Mouse (Mus musculus): ENCODE measurements around the gene Rpl10.

Gene Rpl10

DNA sequence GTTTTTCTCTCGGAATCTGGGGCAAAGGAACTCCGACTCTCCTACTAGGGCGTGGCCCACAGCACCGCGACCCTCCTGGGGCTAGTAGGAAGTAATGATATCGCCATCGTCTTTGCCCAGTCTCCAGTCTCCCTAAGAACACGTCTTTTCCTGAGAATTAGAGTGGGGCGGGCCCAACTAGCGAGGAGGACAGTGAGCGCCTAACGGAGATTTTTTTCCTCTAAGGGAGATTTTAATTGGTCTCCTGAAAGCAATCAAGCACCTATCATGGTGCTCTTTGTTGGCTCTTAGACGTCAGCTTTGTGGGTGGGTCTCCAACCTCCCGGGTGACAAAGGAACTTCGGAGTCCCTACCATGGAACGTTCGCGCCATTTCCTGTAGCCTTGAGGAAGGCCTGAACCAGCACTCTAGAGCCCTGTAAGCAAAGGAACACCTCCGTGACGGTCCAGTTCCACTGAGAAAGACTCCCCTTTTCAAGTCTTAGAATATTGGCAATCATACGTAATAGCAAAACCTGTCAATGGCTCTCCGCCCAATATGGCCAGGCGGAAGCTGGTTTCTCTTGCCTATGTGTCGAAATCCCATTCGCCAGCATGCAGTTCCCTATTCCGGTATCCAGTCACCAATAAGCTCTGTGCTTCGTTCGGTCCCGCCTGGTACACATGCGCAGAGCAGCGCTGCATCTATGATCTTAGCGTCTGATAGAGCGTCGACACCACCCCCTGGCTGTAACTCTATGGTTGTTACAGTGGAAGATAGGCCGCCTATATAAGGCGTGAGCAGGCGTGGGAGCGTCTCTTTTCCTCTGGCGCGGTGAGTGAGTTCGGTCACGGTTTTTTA, at the start of gene Rpl10:
Gene Rpl10, plus strand, starts transcription at position 751 of the 840 bp plus-strand sequence.
- peak; percentile 90 for DNase-seq

DNA sequence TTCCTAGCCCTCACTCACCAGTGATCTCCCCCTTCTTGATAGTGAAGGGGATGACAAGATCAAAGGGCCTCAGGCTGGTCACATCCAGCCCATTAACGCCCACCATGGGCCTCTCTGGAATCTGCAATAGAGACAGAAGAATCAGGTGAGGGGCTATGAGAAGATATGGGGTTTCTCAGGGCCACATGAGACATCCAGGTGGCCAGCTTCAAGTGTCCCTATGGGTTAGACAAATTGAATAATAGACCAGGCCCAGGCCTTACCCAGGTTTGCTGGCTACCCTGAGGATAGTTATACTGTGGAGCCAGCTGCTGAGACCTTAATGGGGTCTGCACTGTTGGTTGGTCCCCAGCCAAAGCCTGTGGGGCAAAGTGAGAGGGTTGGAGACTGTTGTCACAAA, 40.6 kb upstream of the Rpl10 start:
- DNase-seq: no peak

DNA sequence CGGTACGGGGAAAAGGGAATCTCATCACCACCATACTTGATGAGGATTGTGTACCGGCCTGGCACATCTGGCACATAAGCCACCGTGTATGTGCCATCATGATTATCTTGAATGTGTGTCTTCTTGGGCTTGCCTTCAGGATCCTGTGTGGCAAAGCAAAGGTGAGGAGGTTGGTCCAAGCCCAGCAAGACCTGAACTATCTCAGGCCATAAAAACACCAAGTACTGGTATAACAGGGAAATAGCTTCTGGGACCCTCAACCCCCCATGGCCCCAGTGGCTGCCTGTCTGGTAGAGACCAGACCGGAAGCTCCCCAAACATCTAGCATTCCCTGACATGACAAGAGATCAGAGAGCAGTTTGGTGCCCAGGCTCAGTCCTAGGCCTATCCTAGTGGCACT, 37.4 kb upstream of the Rpl10 start:
- DNase-seq: no peak

DNA sequence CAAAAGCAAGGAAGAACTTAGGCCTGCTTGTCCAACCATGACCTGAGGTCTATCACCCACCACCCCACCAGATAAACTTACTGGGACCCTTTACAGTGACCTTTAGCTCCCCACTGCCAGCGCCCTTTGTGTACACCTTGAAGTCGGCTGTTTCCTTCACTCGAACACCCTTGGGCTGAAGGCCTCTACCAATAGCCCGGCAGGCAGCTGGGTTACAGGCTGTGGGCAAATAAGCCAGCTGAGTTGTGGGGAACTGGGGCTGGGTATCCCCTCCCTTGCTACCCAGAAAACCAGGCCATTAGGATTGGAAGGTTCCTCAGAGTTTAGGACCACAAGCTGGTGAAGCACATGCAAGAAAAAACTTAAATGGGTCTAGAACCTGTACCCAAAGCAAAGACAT, 30.3 kb upstream of the Rpl10 start:
- DNase-seq: no peak

DNA sequence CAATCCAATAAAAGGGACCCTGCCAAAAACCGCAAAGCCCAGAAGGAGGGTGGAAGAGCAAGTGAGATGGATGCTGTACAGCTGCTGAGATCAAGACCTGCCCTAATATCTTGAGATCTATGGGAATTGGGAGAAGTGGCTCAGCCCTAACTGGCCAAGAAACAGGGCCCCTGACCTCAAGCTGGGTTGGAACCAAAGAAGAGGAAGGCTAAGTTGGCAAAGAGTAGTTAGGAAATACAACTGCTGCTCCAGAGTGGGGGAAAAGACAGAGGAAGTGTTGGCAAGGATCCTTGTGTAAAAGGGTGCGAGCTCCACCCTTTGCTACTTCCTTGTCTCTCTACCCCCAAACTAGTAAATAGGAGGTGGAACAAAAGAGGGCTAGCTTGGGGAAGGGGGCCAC, 27.2 kb upstream of the Rpl10 start:
- DNase-seq: no peak

DNA sequence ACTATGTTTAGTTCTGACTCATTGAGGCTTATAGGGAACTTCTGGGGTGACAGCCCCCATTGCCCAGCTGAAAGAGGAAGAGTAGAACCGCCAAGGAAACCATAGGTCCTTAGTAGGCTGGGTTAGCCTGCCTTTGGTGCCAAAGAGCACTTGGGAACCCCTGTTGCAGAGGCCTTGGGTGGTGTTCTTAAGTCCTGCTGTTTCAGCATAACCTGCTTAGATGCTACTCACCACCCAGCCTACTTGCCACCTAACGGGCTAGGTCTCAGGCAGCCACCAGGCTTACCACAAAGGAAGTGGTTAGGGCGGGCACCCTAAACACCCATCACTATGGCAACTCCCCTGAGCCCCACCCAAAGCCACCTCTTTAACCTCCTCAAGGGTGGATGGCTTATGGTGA, 26.8 kb upstream of the Rpl10 start:
- no peak for DNase-seq

DNA sequence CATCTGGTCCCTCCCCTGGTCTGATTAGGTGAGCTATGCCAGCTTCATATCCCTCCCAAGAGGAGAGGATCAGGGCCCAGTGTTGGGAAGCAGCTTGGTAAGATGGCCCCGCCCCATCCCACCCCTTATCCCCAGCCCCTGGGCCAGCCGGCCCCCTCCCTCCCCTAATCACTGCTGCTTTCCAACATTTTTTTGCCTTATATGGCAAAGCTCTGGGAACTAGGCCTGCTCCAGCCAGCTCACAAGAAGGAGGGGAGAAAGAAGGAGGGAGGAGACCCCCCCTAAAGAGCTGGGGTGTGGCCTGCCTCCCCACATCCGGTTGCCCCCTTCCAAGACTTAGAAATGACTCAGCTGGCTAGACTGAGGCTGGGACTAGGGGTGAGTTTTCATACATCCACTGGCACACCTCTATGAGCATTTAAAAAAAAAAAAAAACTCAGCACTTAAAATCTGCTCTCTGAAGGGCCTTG, 26.0 kb upstream of the Rpl10 start:
- peak; percentile 77 for DNase-seq

DNA sequence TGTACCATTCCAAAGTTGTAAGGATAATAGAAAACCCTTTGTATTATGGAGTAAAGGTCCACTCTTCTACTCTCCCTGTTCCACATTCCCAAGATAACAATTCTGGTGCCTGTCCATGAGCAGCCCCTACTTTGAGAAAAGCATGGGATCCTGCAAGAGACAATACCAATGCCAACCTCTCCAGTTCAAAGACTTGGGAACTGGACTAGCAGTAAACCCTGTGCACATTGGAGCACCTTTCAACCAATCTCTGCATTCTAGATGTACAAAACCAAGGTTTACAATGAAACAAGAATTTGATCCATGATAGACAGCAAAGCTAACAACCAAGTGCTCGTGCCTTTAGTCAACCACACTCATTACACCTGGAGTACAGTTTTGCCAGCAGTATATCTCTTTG, 25.5 kb upstream of the Rpl10 start:
- no peak for DNase-seq

DNA sequence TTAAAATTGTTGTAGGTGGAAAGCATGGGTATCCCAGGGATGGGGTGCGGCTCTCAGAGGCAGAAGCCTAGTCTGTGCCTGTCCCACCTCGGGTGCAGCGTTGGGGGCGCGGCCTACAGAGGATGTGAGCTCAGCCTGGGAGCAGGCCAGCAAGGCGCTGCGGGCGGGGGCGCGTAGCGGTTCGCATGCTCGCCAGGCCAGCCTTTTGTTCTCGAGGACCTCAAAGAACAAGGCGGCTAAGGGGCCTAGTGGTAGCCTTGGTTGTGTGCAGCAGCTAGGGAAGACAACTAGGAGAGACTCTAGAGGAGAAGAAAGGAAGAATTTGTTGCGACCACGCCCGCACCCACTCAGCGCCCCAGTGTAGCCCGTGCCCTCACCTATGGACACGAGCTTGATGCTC, 24.9 kb upstream of the Rpl10 start:
- DNase-seq: peak; percentile 82

DNA sequence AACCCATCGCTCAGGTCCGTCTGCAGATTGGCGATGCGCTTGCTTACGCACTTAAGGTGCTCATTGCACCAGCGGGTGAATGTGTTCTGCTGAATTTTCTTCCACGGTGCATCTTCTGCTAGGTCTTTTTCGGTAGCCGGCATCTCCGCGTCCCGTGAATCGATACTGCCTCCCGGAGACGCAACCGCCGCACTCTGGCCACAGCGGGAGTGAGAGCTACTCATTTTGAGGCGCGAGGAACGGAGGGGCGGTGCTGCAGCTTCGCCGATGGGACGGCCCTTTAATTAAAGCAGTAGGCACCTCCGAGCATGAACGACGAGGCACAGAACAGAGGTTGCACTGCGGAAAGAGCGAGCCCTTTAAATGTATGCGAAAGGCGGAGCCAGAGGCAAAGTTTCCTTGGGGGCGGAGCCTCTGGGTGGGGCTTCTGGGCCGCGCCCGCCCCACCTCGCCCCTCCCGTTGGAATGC, 24.4 kb upstream of the Rpl10 start:
- peak; percentile 94 for DNase-seq

DNA sequence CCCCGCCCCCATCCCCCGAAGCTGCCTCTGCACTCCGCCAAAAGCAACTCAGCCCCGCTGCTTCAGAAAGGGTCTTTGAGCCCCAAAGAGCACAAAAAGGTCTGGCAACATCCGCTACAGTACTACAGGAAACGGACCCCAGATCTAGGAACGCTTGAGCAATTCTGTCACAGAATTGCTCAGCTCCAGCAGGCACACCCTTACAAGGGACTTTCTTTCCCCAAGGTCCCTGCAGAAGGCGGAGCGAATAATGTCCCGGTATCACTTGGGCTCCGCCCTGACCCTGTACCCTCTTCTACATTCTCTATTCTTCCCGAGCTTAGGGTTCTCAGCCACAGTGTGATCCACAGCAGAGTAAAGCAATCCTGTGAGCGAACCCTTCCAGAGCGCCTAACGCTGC, 23.9 kb upstream of the Rpl10 start:
- no peak for DNase-seq

DNA sequence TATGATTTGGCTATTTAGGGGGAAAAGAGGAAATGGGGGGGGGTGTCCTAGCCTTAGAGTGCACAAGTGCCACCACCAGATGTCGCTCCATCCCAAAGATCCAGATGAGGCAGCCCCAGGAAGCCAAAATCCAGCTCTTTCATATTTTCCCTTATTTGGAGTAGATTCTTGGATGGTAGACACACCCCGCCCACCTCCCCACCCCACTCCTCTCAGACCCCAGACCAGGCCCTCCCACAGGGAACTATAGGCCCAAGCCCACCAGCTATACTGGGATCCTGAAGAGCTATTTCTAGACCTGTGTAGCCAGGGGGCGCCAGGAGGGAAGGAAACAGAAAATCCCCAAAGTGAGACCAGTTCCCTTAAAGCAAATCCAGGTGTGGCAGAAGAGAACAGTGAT, 22.0 kb upstream of the Rpl10 start:
- DNase-seq: peak; percentile 78

DNA sequence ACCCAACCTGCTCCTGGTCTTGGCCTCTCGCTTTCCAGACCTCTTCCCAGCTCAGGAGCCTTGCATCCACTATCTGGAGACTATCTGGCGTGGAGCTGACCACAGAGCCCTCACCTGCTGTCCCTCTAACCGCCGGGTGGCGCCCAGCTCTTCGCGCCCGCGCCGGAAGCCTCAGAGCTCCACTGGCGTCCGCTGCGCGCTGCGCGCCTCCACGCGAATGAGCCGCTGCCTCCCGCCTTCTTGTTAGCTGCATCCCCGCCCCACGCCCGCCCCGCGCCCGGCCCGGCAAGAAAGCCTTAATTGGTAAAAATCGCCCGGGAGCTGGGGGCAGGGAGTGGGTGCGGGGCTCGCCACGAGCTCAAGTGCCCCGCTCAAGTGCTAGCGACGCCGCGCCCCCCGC, 21.0 kb upstream of the Rpl10 start, which contains the start of gene Flna:
Gene Flna, minus strand, starts transcription at position 206 of the 400 bp plus-strand sequence.
- DNase-seq: peak; percentile 73

DNA sequence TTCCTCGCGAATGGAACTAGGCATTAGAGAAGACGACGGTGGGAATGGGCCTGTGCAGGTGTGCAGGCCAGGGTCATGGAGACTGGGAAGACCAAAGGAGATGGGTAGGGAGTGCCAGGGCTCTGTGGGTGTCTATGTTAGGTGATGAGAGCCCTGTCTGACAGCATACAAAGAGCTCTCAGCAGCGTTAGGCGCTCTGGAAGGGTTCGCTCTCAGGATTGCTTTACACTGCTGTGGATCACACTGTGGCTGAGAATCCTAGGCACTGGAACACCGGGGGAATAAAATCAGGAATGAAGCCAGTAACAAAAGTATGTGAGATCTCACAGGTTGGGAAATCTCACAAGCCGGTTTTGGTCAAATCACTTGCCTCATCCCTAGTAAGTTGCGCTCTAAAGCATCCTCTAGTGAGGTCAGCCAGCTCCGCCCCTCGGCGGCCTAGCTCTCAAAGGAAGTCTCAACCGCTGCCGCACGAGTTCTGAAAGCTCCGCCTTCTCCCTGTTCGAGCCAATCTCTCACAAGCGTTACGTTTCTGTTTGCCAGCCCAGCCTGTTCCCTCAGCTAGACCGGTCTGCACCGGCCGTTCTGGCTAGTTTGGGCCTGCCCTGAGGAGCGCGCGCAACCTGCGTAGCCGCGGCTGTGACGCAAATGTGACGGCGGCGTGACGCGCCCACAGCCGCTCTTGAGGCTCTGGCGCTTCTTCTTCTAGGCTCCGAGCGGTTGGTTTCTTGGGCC, 16.3 kb upstream of the Rpl10 start, which contains the start of gene Emd:
Gene Emd, plus strand, starts transcription at position 535 of the 735 bp plus-strand sequence.
- peak; percentile 93 for DNase-seq

DNA sequence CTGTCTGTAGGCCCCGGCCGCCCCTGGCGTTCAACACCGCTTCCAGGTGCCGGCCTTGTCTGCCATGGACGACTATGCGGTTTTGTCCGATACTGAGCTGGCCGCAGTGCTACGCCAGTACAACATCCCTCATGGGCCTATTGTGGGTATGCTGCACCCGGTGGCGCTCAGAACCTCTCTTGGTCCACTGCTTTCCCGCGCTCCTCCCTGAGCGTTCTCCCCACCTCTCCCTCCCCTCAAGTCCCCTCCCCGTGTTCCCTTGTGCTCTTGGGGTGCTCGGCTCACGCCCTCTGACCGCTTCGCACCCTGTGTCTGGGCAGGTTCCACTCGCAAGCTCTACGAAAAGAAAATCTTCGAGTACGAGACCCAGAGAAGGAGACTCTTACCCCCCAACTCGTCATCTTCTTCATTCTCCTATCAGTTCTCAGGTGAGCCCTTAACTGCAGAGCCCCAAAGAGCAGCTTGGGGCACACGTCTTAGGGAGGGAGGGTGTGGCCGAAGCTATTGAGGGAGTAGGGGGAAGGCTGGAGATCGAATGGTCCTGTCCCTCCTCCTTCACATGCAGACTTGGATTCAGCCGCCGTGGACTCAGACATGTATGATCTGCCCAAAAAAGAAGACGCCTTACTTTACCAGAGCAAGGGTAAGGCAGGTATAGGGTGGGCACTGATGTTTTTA, 15.6 kb upstream of the Rpl10 start:
- peak; percentile 5 for DNase-seq

DNA sequence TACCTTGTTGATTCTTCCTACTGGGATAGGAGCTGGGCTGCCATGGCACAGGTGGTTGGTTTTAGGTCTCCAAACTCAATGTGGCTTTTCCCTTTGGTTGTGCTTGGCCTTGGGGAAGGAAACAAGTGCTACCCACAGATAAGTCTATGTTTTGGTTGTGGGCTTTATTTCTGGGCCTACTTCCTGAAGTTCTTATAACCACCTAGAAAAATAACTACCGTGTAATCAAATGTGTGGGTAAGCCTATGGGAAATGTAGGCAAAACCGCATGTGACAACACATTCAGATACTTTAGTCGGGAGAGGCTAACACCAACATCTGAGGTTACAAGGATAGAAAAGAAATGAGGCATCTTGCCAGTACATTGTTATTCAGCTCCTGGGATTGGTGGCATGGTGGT, 12.9 kb upstream of the Rpl10 start:
- no peak for DNase-seq

DNA sequence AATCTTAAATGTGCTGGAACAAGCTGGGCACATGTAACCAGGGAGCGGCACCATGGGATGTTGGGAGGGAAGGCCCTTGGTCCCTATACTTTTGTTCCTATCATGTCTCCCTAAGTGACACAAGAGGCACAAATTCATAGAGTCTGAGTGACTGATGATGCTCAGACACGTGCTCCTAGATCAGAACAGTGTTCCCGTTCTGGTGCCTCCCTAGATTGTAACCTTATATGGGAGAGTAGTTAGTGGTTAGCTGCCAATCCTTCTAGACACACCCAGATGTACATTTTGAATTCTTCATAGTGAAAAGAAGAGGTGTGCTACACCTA, 913 bp upstream of the Rpl10 start:
- DNase-seq: no peak

DNA sequence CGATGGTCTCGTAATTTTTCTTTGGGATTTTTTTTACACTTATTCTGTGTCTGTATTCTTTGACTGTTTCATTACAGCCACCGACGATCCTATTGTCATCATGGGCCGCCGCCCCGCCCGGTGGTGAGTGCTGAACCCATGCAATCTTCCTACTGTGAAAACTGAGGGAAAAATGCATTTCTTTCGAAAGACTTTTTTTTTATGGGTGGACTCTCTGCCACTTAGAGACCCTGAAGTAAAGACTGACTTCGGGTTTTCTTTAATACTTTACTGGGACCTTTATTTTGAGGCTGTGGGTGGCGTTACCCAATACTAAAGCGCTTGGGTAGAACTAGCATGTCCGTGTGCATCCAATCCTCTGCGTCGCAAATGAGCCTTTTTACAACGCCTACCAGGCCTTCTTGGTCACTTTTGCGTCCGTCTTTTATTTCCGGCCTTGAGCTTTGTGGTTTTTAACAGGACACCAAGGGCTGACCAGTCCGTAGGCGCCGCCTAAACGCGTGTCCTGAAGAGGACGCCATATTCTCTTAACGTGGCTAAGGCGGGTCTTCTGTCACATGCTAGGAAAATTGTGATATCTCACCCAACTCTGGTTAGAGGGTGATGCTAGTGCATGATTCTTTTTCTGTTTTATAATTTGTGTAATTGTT, 415 bp downstream of the Rpl10 start:
- peak; percentile 56 for DNase-seq

DNA sequence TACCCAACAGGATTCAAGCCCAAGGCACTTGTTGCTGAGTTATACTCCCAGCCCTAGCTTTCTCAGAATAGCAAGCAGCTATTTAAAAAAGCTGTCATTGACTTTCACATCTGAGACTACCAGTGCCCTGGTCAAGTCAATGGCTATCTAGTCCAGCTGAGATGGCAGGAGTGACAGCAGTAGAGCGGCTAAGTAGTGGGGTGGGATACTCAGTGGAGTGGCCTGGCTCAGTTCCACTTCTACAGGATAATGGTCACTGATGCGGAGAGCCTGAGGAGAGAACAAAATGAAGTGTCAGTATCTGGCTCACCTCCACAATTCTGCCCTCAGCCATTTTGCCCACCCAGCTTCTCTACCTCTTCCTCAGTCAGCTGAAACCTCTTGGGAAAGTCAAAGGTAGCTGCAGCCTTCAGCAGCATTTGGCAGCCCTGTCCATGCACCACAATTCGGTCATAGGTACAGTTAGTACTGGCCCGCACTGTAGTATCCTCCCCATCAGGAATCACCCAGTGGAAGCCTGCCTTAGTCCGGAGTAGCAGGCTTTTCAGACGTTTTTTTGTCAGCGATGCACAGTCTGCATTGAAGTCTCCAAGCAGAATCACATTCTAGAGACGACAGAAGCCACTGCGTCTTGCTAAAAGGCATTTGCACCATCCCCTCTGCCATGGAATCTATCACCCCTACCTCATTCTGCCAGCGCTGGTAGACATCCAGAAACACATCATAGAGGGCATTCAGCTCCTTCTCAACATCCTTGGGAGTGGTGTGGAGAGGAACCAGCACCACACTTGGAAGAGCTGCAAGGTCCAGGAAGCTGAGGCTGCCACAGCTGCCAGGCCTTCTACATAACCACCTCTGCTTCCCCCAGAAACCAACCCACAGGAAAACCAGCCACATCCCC, 3.1 kb downstream of the Rpl10 start:
- no peak for DNase-seq

DNA sequence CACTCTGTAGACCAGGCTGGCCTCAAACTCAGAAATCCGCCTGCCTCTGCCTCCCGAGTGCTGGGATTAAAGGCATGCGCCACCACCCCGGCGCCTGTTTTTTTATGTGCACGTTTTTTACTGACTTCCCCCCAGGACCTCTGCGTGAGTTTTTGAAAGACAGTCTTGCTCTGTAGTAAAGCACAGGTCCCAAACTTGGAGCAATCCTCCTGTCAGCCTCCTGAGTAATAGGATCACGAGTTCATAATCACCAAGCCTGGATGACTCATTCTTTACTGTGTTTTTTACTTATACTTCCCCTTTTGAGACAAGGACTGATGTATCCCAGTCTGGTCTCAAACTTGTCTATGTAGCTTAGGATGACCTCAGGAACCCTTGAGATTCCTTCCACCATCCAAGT, 7.3 kb downstream of the Rpl10 start:
- no peak for DNase-seq

DNA sequence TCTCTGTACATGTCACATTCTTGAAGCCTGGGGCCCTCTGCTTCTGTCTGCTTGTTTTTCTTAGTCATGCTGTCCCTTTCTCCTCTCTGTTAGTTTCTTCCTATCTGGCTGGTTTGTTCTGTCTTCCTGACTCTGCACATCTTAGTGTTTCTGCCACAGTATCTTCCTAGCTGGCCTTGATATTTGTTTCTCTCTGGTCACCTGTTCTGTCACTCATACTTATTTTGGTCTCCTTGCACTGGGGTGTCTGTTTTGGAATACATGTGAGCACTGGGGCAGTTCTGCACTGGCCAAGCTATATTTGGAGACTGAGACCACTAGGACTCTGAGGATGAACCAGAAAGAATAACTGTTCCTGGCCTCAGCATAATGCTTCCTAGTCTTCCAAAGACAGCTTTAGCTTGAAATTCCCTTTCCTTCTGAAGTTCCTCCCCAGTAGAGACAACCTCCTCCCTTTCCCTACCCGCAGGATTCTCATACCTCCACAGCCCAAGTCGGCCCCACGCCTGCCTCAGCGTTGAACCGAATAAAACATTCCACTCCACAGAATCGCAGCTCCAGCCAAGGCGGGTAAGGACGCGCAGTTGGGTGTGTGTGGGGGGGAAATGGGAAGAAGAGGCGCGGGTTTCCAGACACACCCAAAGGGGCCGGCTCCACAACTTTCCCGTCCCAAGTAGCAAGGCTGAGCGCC, 10.6 kb downstream of the Rpl10 start:
- DNase-seq: no peak

Data from embryo, embryonic 11 days (tissue).